Mouse (Mus musculus): ENCODE results near the gene Prr11. TPM values are rescaled to one million over a fixed set of nuclear protein-coding genes. Genes with fewer than 3 reads are reported as not detected.

The Prr11 gene
- polyA plus RNA-seq (2015; fragmentation: Nextera tagmentation; extraction: Ambion mirVana): 7.5 and 8.8 TPM in 2 replicates

DNA sequence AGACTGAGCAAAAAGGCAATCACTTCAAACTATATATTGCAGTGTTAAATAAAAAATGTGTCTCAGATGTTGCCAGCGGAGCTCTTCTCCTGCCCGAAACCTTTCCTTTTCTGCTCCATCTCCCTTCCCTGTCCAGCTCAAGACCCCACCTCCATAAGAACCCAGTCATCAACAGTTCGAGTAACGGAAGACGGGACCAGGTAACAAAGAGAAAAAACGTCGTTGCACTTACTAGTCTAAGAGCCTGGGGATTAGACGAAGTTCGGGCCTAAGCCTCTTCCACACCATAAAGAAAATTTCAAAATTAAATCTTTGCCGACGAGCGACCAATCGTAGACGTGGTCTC, at the start of gene Prr11:
TSS of gene Prr11 (minus strand) at position 300 of the 346 bp plus-strand sequence.
- under 1% methylated on average over 14 of the region's 14 CpGs for WGBS
- peak within 1 kb of the TSS; percentile 88 for H3K9ac ChIP-seq
- peak within 1 kb of the TSS; percentile 66 for H3K4me2 ChIP-seq (replicated peaks)
- H3K9me3 ChIP-seq (replicated peaks): no peaks in the 10 kb centered on the region
- H3K27me3 ChIP-seq: no peaks in the 10 kb centered on the region
- ATAC-seq (ENCODE audit: insufficient number of reproducible peaks, low FRiP score, low TSS enrichment, low read depth): no peak
- H3K36me3 ChIP-seq: peaks cover 24% of the 10 kb centered on the region
- peak within 1 kb of the TSS; percentile 97 for H3K27ac ChIP-seq (replicated peaks)
- H3K4me1 ChIP-seq: peaks cover 19% of the 10 kb centered on the region; the same call in 1 of the 2 replicates
- H3K4me3 ChIP-seq (replicated peaks): peak within 1 kb of the TSS; percentile 91

DNA sequence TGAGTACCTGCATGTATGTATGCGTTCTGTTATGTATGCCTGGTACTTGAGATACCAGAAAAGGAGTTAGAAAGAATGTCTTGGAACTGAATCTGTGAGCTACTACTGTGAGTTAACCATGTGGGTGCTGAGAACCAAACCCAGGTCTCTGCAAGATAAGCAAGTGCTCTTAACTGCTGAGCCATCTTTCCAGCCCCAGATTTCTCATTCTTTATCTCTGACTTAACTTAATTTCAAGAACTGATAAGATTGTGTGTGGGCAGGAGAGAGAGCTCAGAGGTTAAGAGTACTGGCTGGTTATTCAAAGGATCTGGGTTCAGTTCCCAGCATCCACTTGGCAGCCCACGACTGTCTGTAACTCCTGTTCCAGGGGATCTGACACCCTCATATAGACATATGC, 49.5 kb upstream of the Prr11 start:
- no peak for ATAC-seq (ENCODE audit: insufficient number of reproducible peaks, low FRiP score, low TSS enrichment, low read depth)
- H3K27ac ChIP-seq (replicated peaks): no peak overlapping the region
- WGBS: 90% methylated on average over 2 of the region's 2 CpGs
- no peaks in the 10 kb centered on the region for H3K4me1 ChIP-seq
- no peaks in the 10 kb centered on the region for H3K27me3 ChIP-seq
- no peaks in the 10 kb centered on the region for H3K9me3 ChIP-seq (replicated peaks)
- peaks cover 11% of the 10 kb centered on the region; the same call in 1 of the 2 replicates for H3K36me3 ChIP-seq
- H3K9ac ChIP-seq: no peak overlapping the region
- H3K4me3 ChIP-seq (replicated peaks): no peak overlapping the region
- no peak overlapping the region for H3K4me2 ChIP-seq (replicated peaks)

DNA sequence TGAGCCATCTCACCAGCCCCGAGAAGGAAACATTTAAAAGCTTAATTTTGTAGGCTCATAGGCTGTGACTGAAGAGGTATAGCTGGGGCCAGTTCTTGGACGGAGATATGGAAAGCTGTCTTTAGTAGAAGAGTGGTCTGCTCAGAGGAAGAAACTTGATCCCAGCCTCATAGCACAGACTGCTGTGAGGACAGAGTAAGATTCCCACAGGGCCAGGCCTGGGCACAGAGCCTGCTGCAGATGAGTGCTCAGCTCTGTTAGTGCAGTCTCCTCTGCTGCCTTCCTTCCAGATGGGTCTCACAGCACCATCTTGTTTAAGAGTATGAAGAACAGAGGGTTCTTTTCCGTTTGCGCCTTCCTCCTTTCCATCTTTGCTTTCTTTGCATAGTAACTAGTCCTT, 27.7 kb upstream of the Prr11 start:
- Histone ChIP-seq H3K27ac (replicated peaks) (no peak overlapping the region), H3K4me3 (replicated peaks) (no peak overlapping the region), H3K27me3 (no peaks in the 10 kb centered on the region), H3K9ac (no peak overlapping the region), H3K4me1 (no peaks in the 10 kb centered on the region), H3K9me3 (replicated peaks) (no peaks in the 10 kb centered on the region), H3K4me2 (replicated peaks) (no peak overlapping the region), H3K36me3 (no peaks in the 10 kb centered on the region; the same call in 1 of the 2 replicates)
- ATAC-seq (ENCODE audit: insufficient number of reproducible peaks, low FRiP score, low TSS enrichment, low read depth): peak; percentile 51; the same call in 1 of the 2 replicates
- 65% methylated on average over 4 of the region's 4 CpGs for WGBS

- peak within 1 kb of the TSS; percentile 96 for H3K4me3 ChIP-seq (replicated peaks)
- no peaks in the 10 kb centered on the region for H3K27me3 ChIP-seq
- peaks cover 17% of the 10 kb centered on the region for H3K36me3 ChIP-seq
- H3K4me2 ChIP-seq (replicated peaks): peak within 1 kb of the TSS; percentile 83
- peak within 1 kb of the TSS; percentile 87 for H3K27ac ChIP-seq (replicated peaks)
- WGBS: under 1% methylated on average over 93 of the region's 105 CpGs
- H3K9me3 ChIP-seq (replicated peaks): no peaks in the 10 kb centered on the region
- H3K4me1 ChIP-seq: peaks cover 7% of the 10 kb centered on the region; the same call in 1 of the 2 replicates
- peak; percentile 94 for ATAC-seq (ENCODE audit: insufficient number of reproducible peaks, low FRiP score, low TSS enrichment, low read depth)
- peak within 1 kb of the TSS; percentile 59 for H3K9ac ChIP-seq
Measured at GRCm38 (mm10) chr11:87126824-87127816, 18.6 kb upstream of the Prr11 start, which contains the start of gene Trim37. Trim37 (plus strand) TSS chr11:87127077.

GRCm38 (mm10) chr11:87126281-87126823, 17.8 kb upstream of the Prr11 start:
- Histone ChIP-seq H3K27ac (replicated peaks) (peak overlapping the region; percentile 87), H3K36me3 (peaks cover 20% of the 10 kb centered on the region), H3K27me3 (no peaks in the 10 kb centered on the region), H3K9ac (peak overlapping the region; percentile 40), H3K4me2 (replicated peaks) (peak overlapping the region; percentile 83), H3K9me3 (replicated peaks) (no peaks in the 10 kb centered on the region), H3K4me1 (peaks cover 7% of the 10 kb centered on the region; the same call in 1 of the 2 replicates), H3K4me3 (replicated peaks) (peak overlapping the region; percentile 96)
- ATAC-seq (ENCODE audit: insufficient number of reproducible peaks, low FRiP score, low TSS enrichment, low read depth): no peak
- 2% methylated on average over 12 of the region's 12 CpGs for WGBS

GRCm38 (mm10) chr11:87125562-87125961, 17.1 kb upstream of the Prr11 start:
- no peaks in the 10 kb centered on the region for H3K27me3 ChIP-seq
- H3K27ac ChIP-seq (replicated peaks): 0 out of 2 replicates have a peak overlapping the region, but pooled peaks have one; percentile 87
- no peaks in the 10 kb centered on the region for H3K9me3 ChIP-seq (replicated peaks)
- H3K36me3 ChIP-seq: peaks cover 26% of the 10 kb centered on the region
- peaks cover 7% of the 10 kb centered on the region; the same call in 1 of the 2 replicates for H3K4me1 ChIP-seq
- H3K4me2 ChIP-seq (replicated peaks): peak overlapping the region; percentile 83
- peak overlapping the region; percentile 96; the same call in 1 of the 2 replicates for H3K4me3 ChIP-seq (replicated peaks)
- H3K9ac ChIP-seq: no peak overlapping the region
- no peak for ATAC-seq (ENCODE audit: insufficient number of reproducible peaks, low FRiP score, low TSS enrichment, low read depth)
- WGBS: 47% methylated on average over 4 of the region's 4 CpGs

- Histone ChIP-seq H3K4me2 (replicated peaks) (no peak overlapping the region), H3K27me3 (no peaks in the 10 kb centered on the region), H3K4me1 (peaks cover 7% of the 10 kb centered on the region; the same call in 1 of the 2 replicates), H3K9ac (no peak overlapping the region), H3K27ac (replicated peaks) (no peak overlapping the region), H3K9me3 (replicated peaks) (no peaks in the 10 kb centered on the region), H3K36me3 (peaks cover 59% of the 10 kb centered on the region), H3K4me3 (replicated peaks) (no peak overlapping the region)
- 77% methylated on average over 8 of the region's 8 CpGs for WGBS
- ATAC-seq (ENCODE audit: insufficient number of reproducible peaks, low FRiP score, low TSS enrichment, low read depth): no peak
Measured at GRCm38 (mm10) chr11:87121864-87122263, 13.4 kb upstream of the Prr11 start.

- peaks cover 17% of the 10 kb centered on the region for H3K36me3 ChIP-seq
- ATAC-seq (ENCODE audit: insufficient number of reproducible peaks, low FRiP score, low TSS enrichment, low read depth): no peak
Measured at GRCm38 (mm10) chr11:87110172-87110909, 1.8 kb upstream of the Prr11 start.

DNA sequence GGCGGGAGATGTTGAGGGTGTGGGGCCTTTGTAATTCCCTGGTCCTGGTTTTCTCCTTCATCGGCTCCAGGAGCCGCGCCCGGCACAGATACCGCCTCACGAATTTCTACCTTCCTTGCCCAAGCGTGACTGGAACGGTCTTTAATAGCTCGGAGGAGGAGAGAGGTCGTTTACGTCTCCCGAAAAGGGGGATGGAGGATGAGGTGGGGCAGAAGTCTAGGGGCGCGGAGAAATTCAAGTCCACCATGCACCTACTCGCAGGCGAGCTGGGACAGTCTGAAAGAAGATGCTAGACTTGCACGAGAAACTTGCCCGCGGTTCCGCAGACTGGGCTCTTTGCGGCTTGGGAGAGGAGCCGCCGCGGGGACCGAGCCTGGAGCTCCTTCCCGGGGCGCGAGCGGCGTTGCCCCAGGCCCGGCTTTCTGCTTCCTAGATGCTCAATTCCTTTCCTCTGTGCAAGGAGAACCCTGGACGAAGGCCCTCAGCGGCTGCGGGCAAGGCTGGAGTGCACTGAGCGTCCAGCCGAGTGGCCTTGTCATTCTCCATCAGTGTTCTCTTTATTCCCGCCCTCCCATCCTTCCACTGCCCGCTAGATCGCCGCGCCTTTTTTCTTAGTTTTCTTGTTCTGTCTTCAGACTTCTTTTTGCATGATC, 1.1 kb upstream of the Prr11 start:
- peak overlapping the region; percentile 97 for H3K27ac ChIP-seq (replicated peaks)
- H3K4me1 ChIP-seq: peaks cover 19% of the 10 kb centered on the region; the same call in 1 of the 2 replicates
- under 1% methylated on average over 42 of the region's 42 CpGs for whole genome bisulfite sequencing
- no peaks in the 10 kb centered on the region for H3K9me3 ChIP-seq (replicated peaks)
- peak overlapping the region; percentile 91 for H3K4me3 ChIP-seq (replicated peaks)
- peaks cover 17% of the 10 kb centered on the region for H3K36me3 ChIP-seq
- no peak for ATAC-seq (ENCODE audit: insufficient number of reproducible peaks, low FRiP score, low TSS enrichment, low read depth)
- peak overlapping the region; percentile 66 for H3K4me2 ChIP-seq (replicated peaks)
- H3K9ac ChIP-seq: peak overlapping the region; percentile 88
- H3K27me3 ChIP-seq: no peaks in the 10 kb centered on the region

More at GRCm38 (mm10) chr11:87110172-87110909, 1.8 kb upstream of the Prr11 start:
- H3K4me2 ChIP-seq (replicated peaks): peak overlapping the region; percentile 66
- no peaks in the 10 kb centered on the region for H3K9me3 ChIP-seq (replicated peaks)
- no peaks in the 10 kb centered on the region for H3K27me3 ChIP-seq
- H3K4me3 ChIP-seq (replicated peaks): peak overlapping the region; percentile 91
- H3K27ac ChIP-seq (replicated peaks): peak overlapping the region; percentile 97
- peak overlapping the region; percentile 88 for H3K9ac ChIP-seq
- WGBS: 2% methylated on average over 9 of the region's 9 CpGs
- H3K4me1 ChIP-seq: peaks cover 19% of the 10 kb centered on the region; the same call in 1 of the 2 replicates

- H3K9me3 ChIP-seq (replicated peaks): no peaks in the 10 kb centered on the region
- peak within 1 kb of the TSS; percentile 88 for H3K9ac ChIP-seq
- H3K4me1 ChIP-seq: peaks cover 19% of the 10 kb centered on the region; the same call in 1 of the 2 replicates
- ATAC-seq (ENCODE audit: insufficient number of reproducible peaks, low FRiP score, low TSS enrichment, low read depth): peak; percentile 99
- peak within 1 kb of the TSS; percentile 97 for H3K27ac ChIP-seq (replicated peaks)
- no peaks in the 10 kb centered on the region for H3K27me3 ChIP-seq
- H3K4me2 ChIP-seq (replicated peaks): peak within 1 kb of the TSS; percentile 66
- under 1% methylated on average over 40 of the region's 40 CpGs for WGBS
- H3K36me3 ChIP-seq: peaks cover 20% of the 10 kb centered on the region
- peak within 1 kb of the TSS; percentile 91 for H3K4me3 ChIP-seq (replicated peaks)
Measured at GRCm38 (mm10) chr11:87108755-87109518, 429 bp upstream of the Prr11 start, which contains the start of gene Ska2. Ska2 (plus strand) TSS chr11:87109234.

Measured in embryonic facial prominence, embryonic 15.5 days (tissue).